Mouse (Mus musculus) CD4-positive, CD25-positive, alpha-beta regulatory T cell, adult 4 months (primary cell): Measurements from ENCODE around the gene Sin3b. TPM values are rescaled to one million over a fixed set of nuclear protein-coding genes. Genes with fewer than 3 reads are reported as not detected.
"Not testable (repeated sequence)": the region's sequence is repeated elsewhere in the genome, so short reads cannot be mapped to it uniquely, and the experiment has no call there.

Experiments
- ATAC-seq: one replicate; pipeline ENCODE4 v1.8.0; 2017
- polyA plus RNA-seq, 2 experiments: library from polyadenylated mRNA; unstranded; fragments of 100-300 nt; shearing (Covaris generic); gene quantifications; one replicate each; pipeline ENCODE4 v1.2.1; 2017

Sin3b gene
- polyA plus RNA-seq, result 100 to 1,000 TPM in 1 of 2 experiments, 10 to 100 TPM in 1; 75.3 to 102 TPM

DNA sequence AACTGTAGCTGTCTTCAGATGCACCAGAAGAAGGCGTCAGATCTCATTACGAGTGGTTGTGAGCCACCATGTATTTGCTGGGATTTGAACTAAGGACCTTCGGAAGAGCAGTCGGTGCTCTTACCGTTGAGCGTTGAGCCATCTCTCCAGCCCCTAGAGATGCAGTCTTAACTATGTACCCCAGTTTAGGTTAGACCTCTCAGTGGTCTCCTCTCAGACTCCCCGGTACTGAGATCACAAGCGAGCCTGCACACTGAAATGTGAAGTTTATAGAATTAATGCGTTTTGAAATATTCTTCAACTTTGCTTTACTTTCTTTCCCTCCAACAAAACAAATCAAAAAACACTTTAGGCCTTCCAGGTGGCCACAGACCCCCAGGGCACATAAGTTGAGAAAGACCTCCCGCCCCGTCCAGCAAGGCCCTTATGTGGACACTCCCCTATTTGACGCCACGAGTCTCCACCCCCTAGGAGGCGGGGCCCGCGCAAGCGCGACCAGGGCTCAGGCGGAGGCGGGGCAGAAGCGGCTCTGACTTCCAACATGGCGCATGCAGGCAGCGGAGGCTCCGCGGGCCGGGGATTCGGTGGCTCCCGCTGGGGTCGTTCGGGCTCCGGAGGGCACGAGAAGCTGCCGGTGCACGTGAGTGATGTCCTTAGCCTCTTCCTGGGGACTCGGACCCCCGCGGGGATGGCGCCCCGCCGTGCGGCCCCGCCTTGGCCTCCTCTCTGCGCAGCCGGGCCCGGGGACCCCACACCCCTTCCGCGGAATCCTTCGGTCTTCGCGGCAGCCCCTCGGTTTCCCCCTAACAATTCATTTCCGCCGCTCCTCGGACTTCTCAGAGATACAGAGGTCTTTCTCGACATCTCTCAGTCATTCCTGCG lies at the start of gene Sin3b:
Gene Sin3b (plus strand): TSS at position 517 of the 882 bp plus-strand sequence.
- ATAC-seq, result peak; percentile 100

- ATAC-seq, result no peak
Measured at GRCm38 (mm10) chr8:72674184-72674583, 48.9 kb upstream of the Sin3b start.

GRCm38 (mm10) chr8:72676436-72676835 lies 46.6 kb upstream of the Sin3b start:
- ATAC-seq, result no peak

GRCm38 (mm10) chr8:72676844-72677243 lies 46.2 kb upstream of the Sin3b start:
- ATAC-seq, result not testable (repeated sequence)

GRCm38 (mm10) chr8:72677331-72677730 lies 45.8 kb upstream of the Sin3b start:
- ATAC-seq, result no peak

DNA sequence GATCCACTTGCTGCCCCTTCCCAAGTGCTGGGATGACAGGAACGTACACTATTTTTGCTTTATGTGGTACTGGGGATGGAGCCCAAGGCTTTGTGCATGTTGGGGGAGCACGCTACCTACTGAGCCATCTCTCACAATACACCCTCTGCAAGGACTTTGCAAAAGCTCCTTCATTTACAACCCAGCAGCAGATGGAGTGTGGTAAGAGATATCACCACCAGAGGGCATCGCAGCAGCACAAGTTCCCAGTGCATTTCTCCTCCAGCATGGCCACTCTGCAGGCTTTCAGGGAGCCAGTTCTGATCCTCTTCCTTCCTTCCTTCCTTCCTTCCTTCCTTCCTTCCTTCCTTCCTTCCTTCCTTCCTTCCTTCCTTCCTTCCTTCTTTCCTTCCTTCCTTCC lies 43.0 kb upstream of the Sin3b start:
- peak; percentile 43 for ATAC-seq

DNA sequence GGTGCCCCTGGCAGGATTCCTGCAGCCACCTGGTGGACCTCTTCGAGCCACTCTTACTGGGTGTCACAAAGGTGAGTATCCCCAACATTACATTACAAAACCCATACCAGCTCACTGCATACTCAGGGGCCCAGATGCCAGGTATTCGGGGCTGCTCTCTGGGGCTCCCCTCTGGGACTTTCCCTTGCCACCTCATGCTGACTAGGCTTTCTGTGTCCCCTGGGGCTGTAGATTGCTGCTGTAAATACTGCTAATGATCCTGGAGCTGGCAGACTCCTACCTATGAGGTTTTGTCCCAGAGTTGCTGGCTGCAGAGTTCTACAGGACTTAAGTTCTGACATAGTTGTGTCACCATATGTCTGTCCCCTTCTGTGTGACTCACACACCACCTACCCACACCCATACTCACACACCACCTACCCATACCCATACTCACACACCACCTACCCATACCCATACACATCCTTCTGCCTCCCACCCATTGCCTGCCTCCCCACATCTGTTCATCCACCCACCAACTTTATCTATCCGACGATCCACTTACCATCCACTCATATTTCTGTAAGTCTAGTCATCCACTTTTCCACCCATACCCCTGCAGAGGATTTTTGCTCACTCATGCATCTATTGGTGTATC lies 40.9 kb upstream of the Sin3b start:
- no peak for ATAC-seq

DNA sequence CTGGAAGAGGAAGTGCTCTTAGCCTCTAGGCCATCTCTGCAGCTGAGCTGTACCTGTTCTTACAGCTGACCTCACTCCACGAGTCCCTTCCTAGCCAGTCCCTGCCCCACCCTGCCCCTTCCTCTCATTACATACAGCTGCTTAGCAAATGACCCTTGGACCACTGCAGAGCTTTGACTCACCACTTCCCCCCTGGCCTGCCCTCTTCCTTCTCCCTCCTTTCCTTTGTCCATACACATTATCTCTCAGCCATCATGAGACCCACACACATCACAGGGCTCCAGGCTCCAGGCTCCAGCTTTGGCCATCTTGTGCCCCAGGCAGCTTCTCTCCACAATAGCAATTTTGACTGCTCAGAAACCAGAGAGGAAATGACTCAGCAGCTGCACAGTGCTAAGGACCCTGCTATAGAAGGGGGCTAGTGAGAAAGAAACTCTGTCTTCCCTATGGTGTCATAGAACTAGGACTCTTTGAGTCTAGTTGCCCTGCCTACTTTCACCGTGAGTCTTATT lies 40.0 kb upstream of the Sin3b start:
- ATAC-seq, result no peak

- not testable (repeated sequence) for ATAC-seq
Measured at GRCm38 (mm10) chr8:72683572-72684099, 39.4 kb upstream of the Sin3b start.

DNA sequence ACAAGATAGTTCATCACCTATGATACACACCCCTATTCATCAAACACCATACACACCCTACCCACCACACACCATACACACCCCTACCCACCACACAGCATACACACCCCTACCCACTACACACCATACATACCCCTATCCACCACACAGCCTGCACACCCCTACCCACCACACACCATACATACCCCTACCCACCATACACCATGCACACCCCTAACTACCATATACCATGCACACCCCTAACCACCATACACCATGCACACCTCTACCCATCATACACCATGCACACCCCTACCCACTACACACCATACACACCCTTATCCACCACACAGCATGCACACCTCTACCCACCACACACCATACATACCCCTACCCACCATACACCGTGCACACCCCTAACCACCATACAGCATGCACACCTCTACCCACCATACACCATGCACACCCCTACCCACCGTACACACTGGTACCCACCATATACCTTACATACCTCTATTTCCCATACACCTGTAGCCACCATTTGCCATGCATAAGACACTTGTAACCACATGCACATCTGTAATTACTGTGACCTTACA lies 24.6 kb upstream of the Sin3b start:
- ATAC-seq, result no peak

GRCm38 (mm10) chr8:72712569-72712968 lies 10.5 kb upstream of the Sin3b start:
- no peak for ATAC-seq

DNA sequence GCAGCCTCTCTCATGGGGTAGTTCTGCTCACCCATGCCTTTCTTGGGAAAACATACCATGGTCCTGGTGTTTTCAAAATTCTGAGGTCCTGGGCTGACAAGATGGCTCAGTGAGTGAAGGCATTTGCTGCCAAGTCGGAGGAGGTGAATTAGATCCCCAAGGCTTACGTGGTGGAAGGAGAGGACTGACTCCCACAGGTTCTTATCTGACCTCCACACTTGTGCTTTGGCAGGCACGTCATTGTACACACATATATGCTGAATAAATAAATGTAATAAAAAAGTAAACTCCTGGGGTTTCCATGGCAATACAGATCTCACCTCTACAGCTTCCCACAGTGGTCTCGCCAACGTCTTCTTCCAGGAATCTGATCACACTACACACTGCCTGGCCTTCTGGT lies 6.5 kb upstream of the Sin3b start:
- no peak for ATAC-seq

DNA sequence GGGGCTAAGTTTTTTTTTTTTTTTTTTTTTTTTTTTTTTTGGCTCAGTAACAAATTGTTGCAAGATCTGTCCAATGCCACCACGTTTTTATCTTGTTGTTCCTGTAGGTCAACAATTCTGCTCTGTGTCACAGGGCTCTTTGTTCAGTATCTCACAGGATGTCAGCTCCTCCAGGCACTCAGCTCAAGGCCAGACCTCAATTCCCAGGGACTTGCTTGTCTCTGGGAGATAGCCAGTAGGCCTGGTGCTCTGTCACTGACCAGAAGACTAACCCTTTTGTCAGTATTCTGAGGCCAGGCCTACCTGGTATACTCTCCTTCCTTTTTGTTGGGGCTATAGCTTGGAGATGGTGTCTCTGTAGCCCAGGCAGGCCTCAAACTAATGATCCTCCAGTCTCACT lies 2.5 kb upstream of the Sin3b start:
- ATAC-seq, result no peak

DNA sequence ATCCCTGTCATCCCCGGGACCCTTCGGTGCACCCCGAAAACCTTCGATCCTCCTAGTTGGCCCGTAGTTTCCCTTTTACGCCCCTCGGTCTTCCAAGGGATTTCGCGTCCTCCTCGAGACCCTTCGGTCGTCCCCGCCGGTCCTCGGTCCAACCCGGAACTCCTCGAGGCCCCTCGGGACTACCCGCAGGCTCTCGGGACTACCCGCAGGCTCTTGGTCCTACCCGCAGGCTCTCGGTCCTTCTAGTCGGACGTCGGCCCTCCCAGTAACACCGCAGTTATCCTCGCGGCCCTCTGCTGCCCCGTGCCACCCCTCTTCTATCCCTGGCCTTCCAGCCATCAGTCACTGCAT lies 541 bp downstream of the Sin3b start:
- ATAC-seq, result peak; percentile 10

- no peak for ATAC-seq
Measured at GRCm38 (mm10) chr8:72728636-72729035, 5.6 kb downstream of the Sin3b start.

DNA sequence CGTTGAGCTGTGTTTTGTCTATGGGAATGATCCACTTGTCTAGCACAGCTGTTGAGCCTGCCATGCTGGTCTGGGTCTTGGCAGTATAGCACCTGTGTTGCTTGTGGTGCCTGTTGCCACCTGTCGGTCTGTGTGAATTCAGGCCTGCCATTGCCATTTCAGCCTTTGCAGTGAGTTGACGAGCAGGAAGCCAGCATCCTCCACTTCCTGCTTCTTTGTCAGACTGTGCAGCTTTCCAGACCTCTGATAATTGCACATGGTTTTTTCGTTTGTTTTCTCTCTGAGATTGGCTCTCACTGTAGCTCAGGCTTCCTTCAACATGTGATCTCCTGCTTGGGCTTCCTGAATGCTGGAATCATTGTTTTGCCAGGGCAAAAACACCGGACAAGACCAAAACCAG lies 11.9 kb downstream of the Sin3b start:
- ATAC-seq, result peak; percentile 54

DNA sequence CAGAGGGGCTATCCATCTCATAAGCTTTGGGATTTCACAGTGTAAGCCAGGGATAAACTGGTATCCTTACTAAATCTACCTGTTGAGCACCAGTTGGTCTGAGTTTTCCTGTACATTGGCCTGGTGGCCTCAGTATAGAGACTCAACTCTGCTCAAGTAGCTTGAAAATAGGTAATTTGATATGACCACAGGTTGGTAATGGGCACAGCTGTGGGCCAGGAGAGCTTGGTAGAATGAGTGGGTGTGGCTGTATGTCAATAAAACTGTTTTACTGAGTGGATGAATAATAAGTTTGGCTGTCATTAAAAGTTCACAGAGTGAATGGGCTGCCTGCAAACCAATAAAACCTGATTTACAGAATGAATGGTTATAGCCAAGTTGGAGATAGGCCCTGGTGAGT lies 13.8 kb downstream of the Sin3b start:
- ATAC-seq, result no peak

GRCm38 (mm10) chr8:72746061-72746460 lies 23.0 kb downstream of the Sin3b start:
- ATAC-seq, result peak; percentile 56

DNA sequence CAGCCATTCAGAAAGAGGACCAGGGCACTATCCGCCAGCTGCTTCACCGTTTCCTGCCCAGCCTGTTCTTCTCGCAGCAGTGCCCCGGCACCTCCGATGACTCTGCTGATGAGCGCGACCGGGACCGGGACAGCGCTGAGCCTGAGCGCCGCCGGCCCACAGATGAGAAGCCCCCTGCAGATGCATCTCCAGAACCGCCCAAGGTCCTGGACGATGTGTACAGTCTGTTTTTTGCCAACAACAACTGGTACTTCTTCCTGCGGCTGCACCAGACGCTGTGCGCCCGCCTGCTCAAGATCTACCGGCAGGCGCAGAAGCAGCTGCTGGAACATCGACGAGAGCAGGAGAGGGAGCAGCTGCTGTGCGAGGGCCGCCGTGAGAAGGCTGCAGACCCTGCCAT lies 26.8 kb downstream of the Sin3b start:
- ATAC-seq, result no peak

- no peak for ATAC-seq
Measured at GRCm38 (mm10) chr8:72750266-72750665, 27.2 kb downstream of the Sin3b start.

DNA sequence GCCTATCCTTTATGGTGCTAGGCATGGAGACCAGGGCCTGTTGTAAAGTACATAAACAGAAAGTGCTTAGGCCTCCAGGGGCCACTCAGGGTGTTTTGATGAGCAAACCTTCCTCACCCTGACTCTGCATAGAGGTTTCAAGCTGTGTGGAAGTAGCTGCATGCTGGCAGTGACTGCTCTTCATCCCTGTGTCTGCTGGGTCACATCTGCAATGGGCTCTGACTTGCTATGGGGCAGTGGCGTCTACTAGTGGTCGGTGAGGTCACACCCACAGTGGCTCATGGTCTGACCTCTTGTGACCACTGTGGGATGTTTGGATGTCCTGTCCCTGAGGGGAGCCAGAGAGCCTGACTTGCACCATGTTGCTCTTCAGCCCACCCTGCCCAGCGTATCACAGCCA lies 28.0 kb downstream of the Sin3b start:
- ATAC-seq, result no peak

GRCm38 (mm10) chr8:72752289-72752688 lies 29.2 kb downstream of the Sin3b start:
- ATAC-seq, result no peak

GRCm38 (mm10) chr8:72753165-72753564 lies 30.1 kb downstream of the Sin3b start:
- ATAC-seq, result no peak
